Mouse (Mus musculus): Measurements from ENCODE around the gene Ear14.

Ear14 gene

GRCm38 (mm10) chr14:51253569-51253968 lies 50.4 kb downstream of the Ear14 start:
- no peak for DNase-seq (ENCODE audit: low spot score)

All from testis, postnatal 10 days (tissue).